Comparison of ENCODE assay signal across 24 mouse cellular contexts in the genomic region with DNA sequence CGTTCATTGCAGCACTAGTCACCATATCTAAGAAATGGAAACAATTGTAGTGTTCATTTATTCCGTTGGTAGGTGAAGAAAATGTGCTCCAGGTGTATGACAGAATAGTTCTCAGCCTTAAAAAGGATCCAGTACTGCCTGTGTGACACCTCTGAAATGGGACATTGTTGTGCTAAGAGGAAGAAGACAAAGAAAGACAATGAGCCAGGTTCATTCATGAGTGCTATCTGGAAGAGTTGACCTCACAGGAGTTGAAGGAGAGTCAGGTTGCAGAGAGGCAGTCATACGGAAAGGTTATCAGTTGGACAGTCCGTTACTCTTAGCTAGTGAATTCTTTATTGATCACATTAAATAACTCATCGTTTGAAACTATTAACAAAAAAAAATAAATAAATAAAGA.
"Had no signal": no experiment of that assay in that cellular context is flagged by ENCODE, and none has a peak within 500 bp of the region (broad histone marks: within the 10 kb centered on the region; RNA-seq: fewer than 3 reads in every experiment).

No protein-coding gene starts in this region.

- H3K9me3 ChIP-seq: heart, embryonic 12.5 days; hindbrain, embryonic 10.5 days; hindbrain, embryonic 12.5 days; intestine, embryonic 15.5 days; kidney, embryonic 15.5 days; limb, embryonic 13.5 days; limb, embryonic 15.5 days; liver, embryonic 12.5 days had no signal

- H3K4me1 ChIP-seq: heart, embryonic 12.5 days; hindbrain, embryonic 10.5 days; hindbrain, embryonic 12.5 days; intestine, embryonic 15.5 days; kidney, embryonic 15.5 days; limb, embryonic 13.5 days; limb, embryonic 15.5 days; liver, embryonic 12.5 days had no signal

- DNase-seq: gastrocnemius, postnatal 14 days; gastrocnemius, postnatal 36 days; heart, adult 11 months; heart, adult 2 months; heart, postnatal 10 days; heart, postnatal 4 days; kidney, adult 18-20 months; kidney, adult 9 months; kidney, postnatal 14 days; kidney, postnatal 4 days; left cerebral cortex, postnatal 4 days had no signal

- H3K27me3 ChIP-seq: heart, embryonic 12.5 days; hindbrain, embryonic 12.5 days; intestine, embryonic 15.5 days; kidney, embryonic 15.5 days; limb, embryonic 13.5 days; limb, embryonic 15.5 days; liver, embryonic 12.5 days had no signal

- H3K4me3 ChIP-seq: heart, adult 2 months; heart, embryonic 12.5 days; hindbrain, embryonic 10.5 days; hindbrain, embryonic 12.5 days; intestine, embryonic 15.5 days; kidney, embryonic 15.5 days; layer of hippocampus, adult 2 months; left cerebral cortex, adult 2 months; limb, embryonic 13.5 days; limb, embryonic 15.5 days; liver, embryonic 12.5 days had no signal

- H3K9ac ChIP-seq: heart, embryonic 12.5 days; hindbrain, embryonic 12.5 days; hindbrain, embryonic 14.5 days; intestine, embryonic 15.5 days; kidney, embryonic 15.5 days; limb, embryonic 13.5 days; limb, embryonic 15.5 days; liver, embryonic 12.5 days; liver, embryonic 14.5 days had no signal

- H3K36me3 ChIP-seq: heart, embryonic 12.5 days; hindbrain, embryonic 10.5 days; hindbrain, embryonic 12.5 days; intestine, embryonic 15.5 days; kidney, embryonic 15.5 days; limb, embryonic 13.5 days; limb, embryonic 15.5 days; liver, embryonic 12.5 days had no signal

- H3K27ac ChIP-seq: heart, adult 2 months; hindbrain, embryonic 10.5 days; hindbrain, embryonic 12.5 days; hindbrain, embryonic 14.5 days; intestine, embryonic 15.5 days; kidney, embryonic 15.5 days; kidney, postnatal 0 days; layer of hippocampus, adult 2 months; left cerebral cortex, adult 2 months; limb, embryonic 13.5 days; limb, embryonic 15.5 days; liver, embryonic 12.5 days; liver, embryonic 14.5 days had no signal
